Mouse (Mus musculus) layer of hippocampus, postnatal 36 days (tissue): ENCODE measurements at regions not wholly inside any gene's neighbourhood (a gene's known extent, or its start where the extent isn't known, plus 50 kb on each side); places are given as distances from the start of the nearest gene placed in this dataset.

Source experiments
- DNase-seq, 2 experiments: peaks; one replicate each; pipeline ENCODE4 v3.0.0; 2022

- no peak for DNase-seq
Observed at GRCm38 (mm10) chr6:98748618-98749017, 406.1 kb upstream of the Gm765 start.

DNA sequence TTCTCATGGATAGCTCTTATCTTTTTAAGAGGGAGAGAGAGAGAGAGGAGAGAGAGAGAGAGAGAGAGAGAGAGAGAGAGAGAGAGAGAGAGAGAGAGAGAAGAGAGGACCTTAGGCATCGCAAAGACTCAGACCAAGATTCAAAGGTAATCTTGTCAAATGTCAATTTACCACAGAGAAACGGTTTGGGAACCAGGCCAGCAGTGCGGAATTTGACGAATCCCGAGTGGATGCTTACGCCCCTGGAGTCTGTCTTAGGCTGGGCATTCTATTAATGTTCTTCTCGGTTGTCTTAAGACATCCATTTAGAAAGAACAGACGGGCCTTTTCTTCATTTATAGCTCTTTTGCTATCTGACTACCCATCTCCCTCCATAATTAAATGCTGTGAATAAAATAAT, 404.4 kb upstream of the Gm765 start:
- DNase-seq: no peak

- DNase-seq: no peak
Observed at GRCm38 (mm10) chr6:98740447-98740846, 397.9 kb upstream of the Gm765 start.

- no peak for DNase-seq
Observed at GRCm38 (mm10) chr6:98731010-98731530, 388.5 kb upstream of the Gm765 start.

DNA sequence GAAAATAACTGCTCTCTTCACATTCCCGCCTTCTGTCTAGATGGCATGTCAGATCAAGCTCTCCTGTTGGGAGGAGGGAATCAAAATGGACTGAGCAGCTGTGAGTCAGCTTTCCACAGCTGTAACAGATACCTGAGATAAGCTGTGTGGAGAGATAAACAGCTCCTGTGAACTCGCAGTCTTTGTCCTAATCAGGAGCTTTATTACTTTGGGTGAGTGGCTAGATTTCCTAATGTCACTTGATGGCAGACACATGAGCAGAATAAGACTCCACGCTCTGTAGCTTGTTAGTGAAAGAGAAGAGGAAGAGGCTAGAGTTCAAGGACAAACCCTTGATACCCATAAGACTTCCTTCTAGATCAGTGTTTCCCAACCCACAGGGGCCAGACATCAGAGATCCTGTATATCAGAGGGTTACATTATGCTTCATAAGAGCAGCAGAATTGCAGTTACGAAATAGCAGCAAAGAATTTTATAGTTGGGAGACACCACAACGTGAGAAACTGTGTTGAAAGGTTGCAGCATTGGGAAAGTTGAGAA, 384.1 kb upstream of the Gm765 start:
- DNase-seq: no peak

- DNase-seq: no peak
Observed at GRCm38 (mm10) chr6:98704887-98705622, 362.5 kb upstream of the Gm765 start.

DNA sequence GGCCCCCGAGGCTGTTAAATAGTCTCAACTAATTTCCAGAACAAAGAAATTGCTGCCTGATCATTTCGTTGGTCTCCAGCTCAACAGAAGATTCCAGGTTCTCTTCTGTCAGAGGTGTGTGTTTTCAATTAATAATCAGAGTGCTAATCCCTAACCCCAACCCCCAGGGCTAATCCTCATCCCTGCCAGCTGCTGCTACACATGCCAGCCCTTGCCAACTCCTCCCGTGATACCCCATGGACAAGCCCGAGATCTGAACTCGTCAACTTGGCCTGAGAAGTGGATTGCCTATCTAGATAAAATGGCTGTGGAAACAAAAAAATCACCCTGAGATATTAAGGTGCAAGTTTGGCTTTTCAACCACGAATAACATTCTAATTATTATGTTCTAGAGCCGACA, 355.0 kb upstream of the Gm765 start:
- DNase-seq: no peak

DNA sequence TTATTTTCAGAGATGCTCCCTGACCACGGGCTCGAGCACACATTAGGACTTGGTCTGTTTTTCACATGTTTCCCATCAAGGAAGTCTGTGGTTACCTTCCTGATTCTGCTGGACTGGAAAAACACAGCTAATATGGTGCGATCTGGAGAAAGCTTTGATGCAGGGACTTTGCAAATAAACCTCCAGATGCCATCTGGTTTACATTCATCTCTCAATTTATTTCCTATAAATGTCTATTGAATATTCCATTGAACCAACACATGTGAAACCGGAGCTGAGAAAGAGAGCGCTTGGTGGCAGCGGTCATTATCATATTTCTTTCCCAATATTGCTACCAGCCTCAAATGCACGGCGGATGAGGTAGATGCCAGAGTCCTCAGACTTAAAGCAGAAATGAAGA, 350.9 kb upstream of the Gm765 start:
- no peak for DNase-seq

GRCm38 (mm10) chr6:98690133-98690532, 347.6 kb upstream of the Gm765 start:
- no peak for DNase-seq

DNA sequence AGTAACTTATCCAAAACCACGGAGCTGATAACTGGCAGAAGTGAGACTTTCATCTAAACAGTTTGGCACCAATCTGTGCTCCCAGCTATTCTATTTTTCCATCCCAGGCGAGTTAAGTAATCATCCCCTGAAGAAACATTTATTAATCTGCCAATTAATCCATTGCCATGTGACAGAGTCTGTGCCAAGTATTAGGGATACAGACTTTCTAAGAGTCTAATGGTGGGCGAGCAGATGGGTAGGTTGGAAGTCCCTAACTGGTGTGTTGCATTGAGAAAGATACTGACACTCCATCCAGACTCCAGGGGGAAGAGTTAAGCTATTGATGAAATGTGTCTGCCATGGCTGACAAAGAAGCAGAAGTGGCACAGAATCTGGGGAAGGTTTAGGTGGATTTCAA, 346.8 kb upstream of the Gm765 start:
- DNase-seq: peak; percentile 17 to 19

DNA sequence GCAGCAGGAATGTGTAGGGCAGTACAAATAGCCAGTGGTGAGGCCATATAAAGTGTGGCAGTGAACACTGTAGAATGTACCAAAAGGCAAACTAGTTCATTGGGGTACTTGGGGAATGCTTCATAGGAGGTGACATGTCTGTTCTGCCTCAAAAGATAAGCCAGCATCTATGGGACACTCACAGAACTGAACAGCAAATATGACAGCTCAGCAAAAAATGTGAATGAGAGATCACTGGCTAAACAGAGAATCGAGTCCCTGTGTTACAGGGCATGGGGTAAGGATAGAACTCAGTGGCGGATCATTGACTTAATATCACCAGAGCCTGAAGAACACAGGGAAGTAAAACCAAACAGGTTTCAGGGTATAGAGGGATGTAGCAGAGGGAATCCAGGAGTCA, 346.1 kb upstream of the Gm765 start:
- DNase-seq: no peak

- no peak for DNase-seq
Observed at GRCm38 (mm10) chr6:98666388-98666989, 323.9 kb upstream of the Gm765 start.

GRCm38 (mm10) chr6:98651827-98652226, 309.3 kb upstream of the Gm765 start:
- no peak for DNase-seq

DNA sequence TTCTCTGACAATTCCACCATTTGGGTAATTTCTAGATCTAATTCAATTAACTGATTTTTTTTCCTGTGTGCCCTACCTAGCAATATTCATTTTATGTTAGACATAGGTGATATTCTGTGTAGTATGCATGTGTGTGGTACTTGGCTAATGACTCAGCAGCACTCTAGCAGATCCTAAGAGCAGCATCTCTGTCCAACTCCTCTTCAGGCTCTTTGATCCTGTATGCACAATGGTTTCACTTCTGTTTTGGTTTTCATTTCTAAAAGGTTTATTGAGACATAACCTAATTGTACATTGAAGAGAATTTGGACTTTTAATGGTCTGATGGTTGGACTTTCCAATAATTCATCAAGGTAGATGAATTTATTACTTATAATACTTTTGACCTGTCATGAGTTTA, 308.8 kb upstream of the Gm765 start:
- DNase-seq: no peak

GRCm38 (mm10) chr6:98640316-98640715, 297.8 kb upstream of the Gm765 start:
- no peak for DNase-seq

GRCm38 (mm10) chr6:98635816-98636215, 293.3 kb upstream of the Gm765 start:
- no peak for DNase-seq

DNA sequence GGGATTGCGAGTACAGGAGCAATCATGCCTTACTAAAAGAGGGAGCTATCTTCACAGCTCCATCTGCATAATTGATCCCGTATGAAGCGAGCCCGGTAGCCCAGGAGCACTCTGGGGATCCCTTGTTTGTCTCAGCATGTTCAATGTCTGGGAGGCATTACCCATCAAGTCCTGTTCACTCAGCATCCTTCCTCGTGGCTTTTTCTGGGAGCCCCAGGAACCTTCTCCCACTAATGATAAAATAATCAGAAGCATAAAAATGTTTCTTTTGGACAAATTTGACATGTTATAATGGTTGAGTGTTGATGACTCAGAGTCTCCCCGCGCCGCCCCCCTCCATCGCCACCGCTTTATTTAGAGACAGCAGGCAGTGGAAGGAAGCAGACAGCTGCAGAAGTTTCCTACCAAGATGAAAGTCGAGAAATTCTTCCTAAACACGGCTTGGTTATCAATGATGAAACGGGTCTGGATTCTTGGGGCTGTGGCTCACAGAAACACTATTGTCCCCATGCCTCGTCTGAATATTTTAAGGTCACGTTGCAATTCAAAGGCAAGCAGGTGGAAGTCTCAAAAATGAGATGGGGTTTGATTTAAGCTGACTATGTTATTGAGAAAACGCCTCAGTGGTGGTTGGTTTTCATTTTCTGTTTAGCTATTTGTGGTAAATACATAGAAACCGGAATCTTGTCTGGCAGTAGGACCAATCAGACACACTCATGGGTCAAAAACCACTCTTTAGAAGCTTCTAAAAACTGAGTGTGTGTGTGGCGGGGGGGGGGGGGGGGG, 289.9 kb upstream of the Gm765 start:
- DNase-seq: peak; percentile 28 to 41

DNA sequence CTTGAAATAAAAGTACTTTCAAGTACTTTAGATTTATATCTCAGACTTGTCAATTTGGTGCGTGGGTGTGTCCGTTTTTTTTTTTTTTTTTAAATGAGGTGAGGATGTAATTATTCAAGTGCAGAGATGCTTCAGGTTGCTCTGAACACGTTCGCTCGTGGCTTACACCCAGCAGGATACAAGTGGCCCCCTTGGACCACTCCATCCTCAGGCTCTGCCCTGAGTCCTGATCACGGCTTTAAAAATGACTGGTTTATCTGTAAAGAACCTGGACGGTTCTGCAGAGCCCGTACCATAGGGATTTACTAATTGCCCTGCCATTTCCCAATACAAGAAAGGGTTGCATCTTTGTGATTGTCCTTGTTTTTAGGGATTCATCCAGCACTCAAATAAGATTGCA, 288.7 kb upstream of the Gm765 start:
- no peak for DNase-seq

DNA sequence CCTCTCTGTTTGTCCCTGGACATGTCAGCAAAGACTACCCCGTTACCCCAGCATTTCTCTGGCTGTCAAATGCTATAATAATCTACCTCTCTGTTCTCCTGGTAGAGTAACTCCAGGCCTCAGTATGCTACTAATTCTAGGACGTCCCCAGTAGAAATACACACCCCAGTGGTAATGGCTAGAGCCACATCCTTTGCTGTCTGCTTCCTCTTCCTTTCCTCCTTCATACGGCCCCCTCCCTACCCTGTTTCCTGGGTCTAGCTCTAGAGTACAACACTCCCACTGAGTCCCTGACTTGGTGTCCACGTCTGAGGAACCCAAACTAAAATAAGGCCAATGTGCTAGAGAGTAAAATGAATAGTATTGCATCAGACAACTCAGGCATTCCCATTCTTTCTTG, 287.1 kb upstream of the Gm765 start:
- no peak for DNase-seq

DNA sequence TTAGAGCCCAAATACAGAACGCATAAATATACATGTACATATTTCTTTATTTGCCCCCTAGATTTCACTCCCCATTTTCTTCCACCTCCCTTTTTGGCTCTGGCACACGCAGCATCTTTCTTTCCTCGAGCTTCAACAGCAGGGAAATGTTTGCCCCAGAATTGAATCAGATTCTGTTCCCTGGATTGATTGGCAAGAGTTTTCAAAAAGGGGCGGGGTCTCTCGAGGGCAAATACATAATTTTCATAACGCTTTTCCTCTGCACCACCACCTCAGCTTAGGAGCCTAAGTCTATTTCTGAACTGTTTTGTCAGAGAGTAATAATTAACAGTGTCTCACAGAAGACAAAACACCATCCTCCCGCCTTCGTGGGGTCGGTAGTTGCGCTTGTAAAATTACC, 283.9 kb upstream of the Gm765 start:
- DNase-seq: no peak

GRCm38 (mm10) chr6:98620886-98621285, 278.3 kb upstream of the Gm765 start:
- DNase-seq: no peak

DNA sequence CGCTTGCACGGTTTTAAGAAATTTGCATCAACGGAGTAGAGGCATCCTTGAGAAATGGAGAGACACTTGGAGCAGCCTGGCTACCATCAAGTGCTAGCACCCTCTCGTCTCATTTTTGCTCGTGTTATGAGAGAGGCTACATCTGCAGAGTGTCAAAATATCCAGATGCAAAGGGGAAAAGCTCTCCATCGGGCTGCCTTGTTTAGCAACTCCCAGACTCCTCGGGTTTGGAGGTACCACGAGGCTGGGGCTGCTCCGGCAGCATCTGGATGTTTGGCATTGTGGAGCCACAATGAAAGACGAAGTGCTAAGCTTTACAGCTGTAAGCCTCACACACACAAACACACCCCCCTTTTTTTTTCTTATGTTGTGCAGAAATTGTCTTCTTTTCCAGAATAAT, 270.5 kb upstream of the Gm765 start:
- DNase-seq: no peak

DNA sequence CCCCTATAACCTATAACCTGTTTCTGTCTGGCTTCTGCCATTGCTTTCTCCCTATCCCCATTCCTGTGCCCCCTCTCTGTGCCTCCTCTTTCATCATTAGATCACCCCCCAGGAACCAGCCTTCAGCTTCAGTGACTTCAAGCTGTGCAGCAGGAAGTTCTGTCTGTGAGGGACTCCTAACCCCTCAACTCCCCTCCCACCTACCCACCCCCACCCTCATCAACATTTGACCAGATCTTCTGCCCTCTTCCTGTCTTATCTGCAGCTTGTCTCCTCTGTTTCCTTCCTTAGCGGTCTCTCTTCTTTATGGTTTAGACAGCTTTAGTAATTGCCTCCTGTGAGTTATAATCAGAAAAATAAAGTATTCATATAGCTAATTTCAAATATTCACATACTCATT, 266.6 kb upstream of the Gm765 start:
- DNase-seq: no peak
